Mouse (Mus musculus): ENCODE data around the gene Taf1b.

The Taf1b gene

DNA sequence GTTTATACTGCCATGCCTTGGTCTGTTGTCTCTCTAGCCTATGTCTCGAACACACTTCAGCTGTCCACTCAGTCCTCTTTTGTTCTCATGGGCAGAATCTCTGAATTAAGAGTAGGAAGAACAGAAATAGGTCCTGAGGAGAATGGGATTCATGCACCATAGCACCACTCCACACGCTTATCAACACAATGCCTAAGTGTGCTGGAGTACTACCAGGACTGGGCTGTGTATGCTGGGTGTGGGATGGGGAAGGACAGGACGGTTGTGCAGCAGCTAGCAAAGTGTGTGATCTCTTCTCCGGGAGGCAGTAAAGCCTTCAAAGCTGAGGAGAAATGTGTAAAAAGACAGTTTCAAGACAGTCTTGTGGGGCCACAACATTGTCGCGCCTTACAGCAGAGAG is 50.7 kb downstream of the Taf1b start:
- in situ Hi-C loops (cut with MboI, MseI), result no loop called here

DNA sequence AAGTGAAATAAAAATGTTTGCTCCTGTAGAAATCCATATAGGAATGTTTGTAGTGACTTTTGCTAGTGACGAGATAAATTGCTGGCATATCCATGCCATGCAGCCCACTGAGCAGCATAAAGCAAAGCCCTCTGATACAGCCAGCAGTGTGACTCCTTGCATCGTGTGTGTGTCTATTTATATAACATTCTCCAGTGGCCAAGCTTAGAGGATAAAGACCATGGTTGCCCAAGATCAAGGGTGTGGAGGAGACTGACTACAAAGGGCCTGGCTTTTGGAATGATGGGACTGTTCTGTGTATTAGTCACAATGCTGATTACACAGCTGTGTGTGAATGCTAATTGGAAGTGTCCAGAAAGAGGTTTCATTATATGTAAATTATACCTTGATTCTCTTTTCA is 54.4 kb downstream of the Taf1b start:
- in situ Hi-C loops (cut with MboI, MseI), result no loop called here

DNA sequence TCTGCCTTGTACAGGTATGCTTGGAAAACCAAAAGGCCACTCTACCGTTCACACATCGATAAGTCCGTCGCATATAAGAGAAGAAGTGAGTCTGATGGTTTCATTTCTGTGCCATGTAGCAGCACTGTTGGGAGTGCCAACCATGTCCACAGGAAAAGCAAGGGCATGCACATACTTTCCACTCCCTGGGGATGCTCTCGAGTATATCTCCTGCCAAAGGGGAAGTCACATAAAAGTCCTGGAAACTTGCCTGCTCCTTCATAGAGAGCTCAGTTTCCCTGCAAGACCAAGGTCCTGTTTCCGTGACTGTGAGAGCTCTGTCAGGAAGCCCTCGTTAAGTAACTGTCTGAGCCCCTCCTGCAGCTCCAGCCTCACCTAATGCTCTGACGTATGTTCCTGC is 57.8 kb downstream of the Taf1b start:
- in situ Hi-C loops (cut with MboI, MseI), result no loop called here

DNA sequence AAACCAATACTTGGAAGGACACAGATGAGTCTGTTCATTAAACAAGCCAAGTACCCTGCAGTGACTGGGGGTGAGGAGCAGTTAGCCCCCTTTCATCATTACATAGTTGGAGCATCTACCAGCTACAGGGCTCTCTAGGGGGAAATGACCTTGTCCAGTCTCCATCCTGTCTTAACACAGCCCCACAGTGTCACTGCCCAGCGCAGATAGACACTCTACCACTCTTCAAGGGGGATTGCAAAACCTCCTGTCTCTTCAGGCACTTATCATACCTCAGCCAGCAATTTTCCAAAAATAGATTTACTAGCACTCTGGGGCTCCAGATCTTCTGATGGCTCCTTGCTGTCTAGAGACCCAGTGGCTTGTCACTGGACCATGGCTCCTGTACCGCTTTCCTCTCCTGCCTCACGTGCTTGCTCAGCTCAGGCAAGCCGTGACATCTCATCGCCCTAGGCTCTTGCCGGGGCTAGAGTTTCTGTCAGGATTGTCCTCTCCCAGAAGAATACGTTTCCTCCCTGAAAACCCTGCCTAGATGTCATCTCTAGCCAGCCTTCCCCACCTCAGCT is 65.3 kb downstream of the Taf1b start:
- in situ Hi-C loops (cut with MboI, MseI), result no loop called here

DNA sequence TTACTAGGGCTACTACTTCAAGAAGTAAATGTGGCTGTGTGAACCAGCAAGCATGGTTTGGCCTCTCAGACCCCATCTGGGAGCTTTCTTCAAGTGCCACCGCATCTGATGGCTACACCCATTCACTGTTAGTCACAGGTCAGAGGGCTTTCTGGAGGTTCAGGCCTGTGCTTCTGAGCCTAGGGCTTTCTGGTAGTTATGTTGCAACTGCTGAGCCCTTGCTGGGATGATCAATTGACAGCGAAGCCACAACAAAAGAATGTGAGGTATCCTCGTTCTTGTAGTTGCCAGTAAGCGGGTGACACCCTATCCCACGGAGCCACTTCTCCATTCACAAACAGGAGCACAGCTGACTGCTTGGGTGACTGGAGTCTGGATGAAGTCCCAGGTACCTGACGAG is 67.2 kb downstream of the Taf1b start:
- in situ Hi-C loops (cut with MboI, MseI), result loop anchor here in 1 of 2 experiments (5.0 kb wide), 1 partner anchor 37 kb away; no protein-coding TSS in a partner anchor

DNA sequence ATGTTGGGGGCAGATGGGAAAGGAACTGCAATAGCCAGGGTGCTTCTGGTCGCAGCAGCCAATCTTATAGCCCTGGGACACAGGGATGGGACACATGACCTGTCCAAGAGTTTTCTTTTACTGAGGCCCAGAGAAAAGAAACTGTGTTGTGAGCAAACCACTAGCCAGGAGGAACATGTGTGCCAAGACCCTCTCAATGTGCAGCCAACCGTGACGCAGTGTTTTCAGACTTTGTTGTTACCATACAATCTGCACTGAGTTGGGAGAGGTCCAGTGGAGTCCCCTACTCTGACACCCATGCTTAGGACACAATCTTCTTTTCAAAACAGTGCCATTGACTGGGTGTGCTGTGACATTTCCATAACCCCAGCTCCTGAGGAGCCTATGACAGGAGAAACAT is 69.4 kb downstream of the Taf1b start:
- in situ Hi-C loops (cut with MboI, MseI), result loop anchor here in 1 of 2 experiments (5.0 kb wide), 1 partner anchor 35 kb away; no protein-coding TSS in a partner anchor

DNA sequence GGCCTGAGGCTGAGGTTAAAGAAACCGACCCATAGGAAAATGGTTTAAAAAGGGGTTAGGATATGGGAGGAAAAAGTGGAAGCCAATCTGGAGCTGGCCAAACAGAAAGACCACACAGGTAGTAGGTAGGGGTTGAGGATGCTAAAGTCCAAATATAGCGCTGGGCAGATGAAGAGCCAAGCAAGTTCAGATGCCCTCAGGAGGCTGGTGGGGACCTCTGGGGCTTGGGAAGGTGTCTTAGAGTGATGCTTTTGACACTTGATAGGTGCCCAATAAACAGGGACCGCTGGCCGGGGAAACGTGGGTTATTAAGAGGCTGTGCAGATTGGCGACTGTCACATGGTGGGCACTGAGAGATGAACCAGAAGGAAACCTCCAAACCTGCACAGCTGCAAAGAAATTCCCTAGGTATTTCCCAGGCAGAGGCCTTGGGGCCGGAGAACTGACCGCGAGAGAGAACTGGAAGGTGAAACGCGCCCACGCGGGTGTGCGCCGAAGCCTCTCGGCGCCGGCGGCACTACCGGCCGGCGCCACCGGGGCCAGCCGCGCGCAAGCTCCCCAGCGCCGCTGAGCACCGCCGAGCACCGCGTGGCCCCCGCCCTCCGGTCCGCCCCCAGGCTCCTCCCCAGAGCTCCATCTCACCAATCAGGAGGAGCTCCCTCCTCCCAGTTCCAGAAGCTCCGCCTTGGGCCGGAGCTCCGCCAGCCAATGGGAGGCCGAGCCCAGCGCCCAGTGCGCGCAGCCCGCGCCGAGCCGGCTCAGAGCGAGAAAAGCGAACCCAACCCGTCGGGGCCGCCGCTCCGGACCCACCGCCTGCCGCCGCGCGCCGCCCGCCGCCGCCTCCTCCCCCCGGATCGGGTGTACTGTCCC is 73.6 kb downstream of the Taf1b start, which contains the start of gene Grhl1:
Gene Grhl1 (plus strand): TSS at position 761 of the 870 bp plus-strand sequence.
- in situ Hi-C loops (cut with MboI, MseI), result loop anchor here in 1 of 2 experiments (5.0 kb wide), 1 partner anchor 59 kb away; no protein-coding TSS in a partner anchor

DNA sequence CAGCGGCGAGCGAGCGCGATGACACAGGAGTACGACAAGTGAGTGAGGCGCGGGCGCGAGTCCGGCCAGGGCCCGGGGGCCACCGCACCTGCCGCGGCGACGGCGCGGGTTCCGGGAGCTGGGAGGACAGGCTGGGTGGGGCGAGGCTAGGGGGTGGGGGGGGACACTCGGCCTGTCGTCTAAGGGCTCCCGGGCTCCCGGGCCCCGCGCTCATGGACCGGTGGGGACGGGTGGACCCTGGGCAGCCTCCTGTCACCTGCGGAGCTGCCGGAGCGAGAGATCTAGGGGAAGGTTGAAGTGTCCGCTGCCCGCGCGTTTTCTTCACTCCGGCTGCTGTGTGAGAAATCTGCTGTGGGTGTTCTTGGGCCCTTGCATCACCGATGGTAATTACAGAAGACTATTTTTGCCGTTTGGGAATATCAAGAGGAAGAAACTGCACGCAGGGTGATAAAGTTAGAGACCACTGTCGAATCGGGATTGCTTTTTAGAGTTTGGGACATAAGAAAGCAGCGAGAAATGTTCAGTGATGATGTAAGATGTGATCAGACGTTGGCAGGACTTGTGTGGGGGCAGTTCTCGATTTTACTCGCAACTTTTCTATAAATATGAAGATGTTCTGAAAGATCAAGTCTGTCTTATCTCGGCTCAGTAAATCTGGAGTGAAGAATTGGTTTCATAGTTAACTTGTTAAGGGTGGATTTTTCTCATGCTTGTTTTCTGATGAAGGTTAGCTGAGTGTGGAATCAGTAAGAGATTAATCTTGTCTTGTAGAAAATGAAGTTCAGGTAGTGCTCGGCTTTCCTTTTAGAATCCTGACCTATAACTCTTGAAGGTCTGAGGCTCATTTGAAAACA is 74.5 kb downstream of the Taf1b start:
- in situ Hi-C loops (cut with MboI, MseI), result loop anchor here in 1 of 2 experiments (5.0 kb wide), 1 partner anchor 60 kb away; no protein-coding TSS in a partner anchor

DNA sequence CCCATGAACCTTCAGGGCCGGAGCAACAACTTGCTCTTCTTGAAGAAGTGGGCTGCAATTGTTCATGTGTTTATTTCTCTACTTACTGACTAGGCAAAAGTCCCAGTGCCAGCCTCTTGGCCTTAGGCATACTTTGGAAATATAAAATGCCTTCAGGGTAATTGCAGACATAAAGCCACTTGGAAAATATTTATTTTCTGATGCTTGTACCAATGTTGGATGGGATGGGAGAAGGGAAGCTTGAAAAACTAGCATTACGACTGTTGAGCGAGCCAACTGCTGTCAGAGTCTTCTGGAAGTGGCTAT is 75.1 kb downstream of the Taf1b start:
- in situ Hi-C loops (cut with MboI, MseI), result loop anchor here in 1 of 2 experiments (5.0 kb wide), 1 partner anchor 61 kb away; no protein-coding TSS in a partner anchor

DNA sequence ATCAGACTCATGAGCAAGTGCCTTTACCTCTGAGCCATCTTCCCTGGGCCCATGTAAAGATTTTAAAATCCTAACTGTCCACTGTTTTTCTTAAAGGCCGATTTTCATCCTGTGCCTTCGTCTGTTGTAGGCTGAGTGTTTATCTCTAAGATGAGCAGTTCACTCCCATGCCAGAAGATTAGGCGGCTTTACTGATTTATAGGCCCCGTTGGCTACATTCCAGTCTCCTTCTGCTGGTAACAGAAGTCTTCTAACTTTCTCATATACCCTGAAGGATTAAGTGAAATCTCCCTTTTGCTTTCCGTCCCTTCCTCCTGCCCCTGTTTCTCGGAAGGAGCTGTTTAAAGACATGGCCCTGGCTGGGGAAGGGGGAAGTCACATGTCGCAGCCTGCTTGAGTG is 76.7 kb downstream of the Taf1b start:
- in situ Hi-C loops (cut with MboI, MseI), result loop anchor here (5.0 kb wide), 2 partner anchors 63 to 78 kb away; partner anchors contain the start of gene Taf1b (in 1 of the 2)

DNA sequence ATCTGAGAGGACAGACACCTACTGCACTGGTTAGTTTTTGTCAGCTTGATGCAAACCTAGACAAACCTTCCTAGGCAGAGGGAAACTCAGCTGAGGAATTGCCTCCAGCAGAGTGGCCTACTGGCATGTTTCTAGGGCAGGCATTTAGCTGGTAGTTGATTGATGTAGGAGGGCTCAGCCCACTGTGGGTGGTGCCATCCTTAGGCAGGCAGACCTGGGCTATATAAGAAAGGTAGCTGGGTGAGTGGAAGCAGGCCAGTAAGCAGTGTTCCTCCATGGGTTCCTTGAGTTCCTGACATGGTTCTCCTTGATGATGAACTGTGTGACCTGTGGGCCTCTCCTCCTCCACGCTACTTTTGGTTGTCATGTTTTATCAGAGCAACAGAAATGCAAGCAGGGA is 82.3 kb downstream of the Taf1b start:
- in situ Hi-C loops (cut with MboI, MseI), result no loop called here

DNA sequence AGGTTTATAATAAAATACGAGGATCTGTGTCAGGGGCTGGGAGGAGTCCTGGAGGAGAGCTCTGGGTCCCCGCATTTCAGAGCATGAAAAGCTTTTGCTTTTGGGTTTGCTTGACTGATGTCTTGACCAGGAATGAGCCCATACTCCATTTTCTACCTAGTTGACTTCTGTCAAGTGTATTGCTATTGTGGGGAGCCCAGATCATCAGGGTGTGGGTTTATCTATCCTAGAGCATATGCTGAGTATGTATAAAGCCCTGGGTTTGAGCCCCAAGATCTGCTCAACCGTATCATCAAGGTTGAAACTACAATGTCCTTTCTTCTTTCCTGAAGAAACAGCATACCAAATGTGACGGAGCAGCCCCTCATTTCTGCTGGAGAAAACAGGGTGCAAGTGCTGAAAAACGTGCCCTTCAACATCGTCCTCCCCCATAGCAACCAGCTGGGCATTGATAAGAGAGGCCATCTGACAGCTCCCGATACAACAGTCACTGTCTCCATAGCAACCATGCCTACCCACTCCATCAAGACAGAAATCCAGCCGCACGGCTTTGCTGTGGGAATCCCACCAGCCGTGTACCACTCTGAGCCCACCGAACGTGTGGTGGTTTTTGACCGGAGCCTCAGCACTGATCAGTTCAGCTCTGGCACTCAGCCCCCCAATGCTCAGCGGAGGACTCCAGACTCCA is 83.0 kb downstream of the Taf1b start:
- in situ Hi-C loops (cut with MboI, MseI), result no loop called here

DNA sequence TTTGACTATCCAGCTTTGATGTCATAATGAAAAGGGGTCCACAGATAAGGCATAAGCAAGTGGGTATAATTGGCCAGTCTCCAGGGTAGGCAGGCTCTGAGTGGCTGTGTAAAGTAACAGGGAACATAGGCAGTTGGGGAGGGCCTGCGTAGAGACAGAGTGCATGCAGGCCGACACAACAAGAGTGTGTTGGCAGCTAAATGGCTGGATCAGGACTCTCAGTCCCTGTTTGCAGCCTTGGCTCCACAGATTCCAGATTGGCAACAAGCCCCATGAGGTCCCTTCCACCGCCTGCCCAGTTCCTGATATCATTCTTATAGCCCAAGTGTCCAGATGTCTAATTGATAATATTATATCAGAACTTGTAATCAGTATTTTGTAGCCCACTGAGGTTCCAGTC is 85.5 kb downstream of the Taf1b start:
- in situ Hi-C loops (cut with MboI, MseI), result no loop called here

DNA sequence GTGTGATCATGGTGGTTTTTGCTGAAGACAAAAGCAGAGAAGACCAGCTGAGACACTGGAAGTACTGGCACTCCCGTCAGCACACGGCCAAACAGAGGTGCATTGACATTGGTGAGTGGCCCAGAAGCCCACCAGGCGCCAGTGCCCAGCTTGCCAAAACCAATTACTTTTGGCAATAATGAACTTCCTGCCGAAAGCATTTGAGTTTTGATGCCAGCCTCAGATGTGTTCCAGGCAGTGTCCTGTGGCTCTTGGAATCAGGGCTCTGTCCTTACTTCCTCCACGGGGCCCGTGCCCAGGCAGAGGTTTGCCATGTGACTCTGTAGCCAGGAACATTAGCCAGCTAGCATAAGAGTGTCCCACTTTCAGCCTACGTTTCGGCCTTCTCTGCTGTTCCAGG is 86.7 kb downstream of the Taf1b start:
- in situ Hi-C loops (cut with MboI, MseI), result no loop called here

DNA sequence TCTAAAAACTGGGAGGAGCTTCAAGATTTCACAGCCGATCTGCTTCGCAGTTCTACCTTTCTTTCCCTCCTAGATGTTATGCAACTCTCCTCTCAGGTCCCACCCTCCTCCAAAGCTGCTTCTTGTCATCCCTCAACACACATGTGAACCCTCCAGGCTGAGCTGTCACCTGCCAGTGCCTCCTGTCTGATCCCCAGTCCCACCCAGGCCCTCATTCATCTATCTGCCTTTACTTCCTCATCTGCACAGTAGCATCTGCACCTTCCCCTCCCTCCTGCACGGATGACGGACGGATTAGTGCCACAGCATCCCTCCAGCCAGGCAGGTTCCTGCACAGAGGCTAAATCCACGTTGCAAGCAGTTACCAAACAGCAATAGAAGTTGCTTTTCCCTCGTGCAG is 88.0 kb downstream of the Taf1b start:
- in situ Hi-C loops (cut with MboI, MseI), result no loop called here

DNA sequence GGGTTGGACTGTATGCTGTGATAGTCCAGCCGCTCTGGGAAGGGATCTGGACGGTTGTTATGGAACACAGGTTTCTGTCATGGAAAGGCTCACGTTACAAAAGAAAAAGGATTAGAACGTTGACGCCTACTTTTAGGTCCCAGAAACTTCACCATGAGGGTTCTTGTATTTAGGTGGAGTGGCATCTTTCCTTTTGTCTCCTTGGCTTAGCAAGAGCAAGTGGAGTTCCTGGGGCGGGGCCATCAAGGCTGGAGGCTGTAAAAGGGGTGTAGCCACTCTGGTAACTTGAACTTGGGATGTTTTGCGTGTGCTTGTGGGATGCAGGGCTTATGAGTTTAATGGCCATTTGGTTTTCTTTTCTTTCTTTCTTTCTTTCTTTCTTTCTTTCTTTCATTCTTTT is 92.2 kb downstream of the Taf1b start:
- in situ Hi-C loops (cut with MboI, MseI), result loop anchor here in 1 of 2 experiments (5.0 kb wide), 1 partner anchor 78 kb away; no protein-coding TSS in a partner anchor

DNA sequence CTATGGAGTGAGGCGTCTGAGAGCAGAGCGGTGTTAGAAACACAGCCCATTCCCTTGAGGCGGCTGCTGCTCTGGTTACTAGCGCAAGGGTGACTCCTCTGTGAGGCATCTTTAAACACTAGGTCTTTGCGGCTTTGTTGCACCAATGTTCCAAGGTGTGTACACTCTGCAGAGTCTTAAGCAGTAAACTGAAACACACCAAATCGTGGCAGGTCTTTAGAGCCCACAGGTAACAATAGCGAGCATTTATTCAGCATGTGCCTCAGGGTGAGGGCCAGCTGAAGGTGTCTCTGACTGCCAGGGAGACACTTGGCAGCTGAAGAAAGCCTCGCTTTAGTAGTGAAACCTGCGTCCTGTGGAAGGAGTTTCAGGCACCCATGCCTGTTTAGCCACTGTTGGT is 93.9 kb downstream of the Taf1b start:
- in situ Hi-C loops (cut with MboI, MseI), result loop anchor here in 1 of 2 experiments (5.0 kb wide), 1 partner anchor 80 kb away; no protein-coding TSS in a partner anchor

DNA sequence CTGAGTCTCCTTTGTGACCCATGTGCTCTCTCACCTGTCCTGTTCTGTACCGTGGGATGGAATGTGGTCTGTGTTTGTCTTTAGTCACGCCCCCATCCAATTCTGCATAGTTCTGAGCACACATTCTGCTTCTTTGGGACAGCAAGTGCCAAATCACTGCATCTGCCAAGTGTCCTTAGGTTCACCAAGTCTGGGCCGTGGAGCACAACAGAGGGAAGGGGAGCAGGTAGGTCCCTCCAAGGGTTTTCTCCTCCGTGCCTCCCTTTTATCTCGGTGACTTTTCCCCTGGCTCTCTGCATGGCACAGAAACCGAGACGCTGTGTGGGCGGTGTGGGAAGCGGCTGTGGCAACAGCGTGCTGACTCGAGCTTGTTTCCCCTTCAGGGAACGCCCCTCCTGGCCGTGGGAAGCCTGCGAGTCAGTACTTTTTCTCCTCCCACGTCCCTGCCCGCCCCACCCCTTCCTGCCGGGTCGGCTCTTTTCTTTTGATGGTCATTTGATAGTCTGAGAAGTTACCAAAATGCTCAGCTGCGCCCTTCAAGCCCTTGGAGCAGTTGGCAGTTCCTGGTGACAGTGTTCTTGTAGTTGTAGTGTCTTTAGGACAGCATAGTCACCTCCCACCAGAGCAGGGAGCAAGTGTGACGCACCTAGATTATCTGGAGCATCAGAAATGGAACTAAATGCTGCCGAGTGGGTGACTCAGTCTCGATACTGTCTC is 95.0 kb downstream of the Taf1b start:
- in situ Hi-C loops (cut with MboI, MseI), result loop anchor here in 1 of 2 experiments (5.0 kb wide), 1 partner anchor 81 kb away; no protein-coding TSS in a partner anchor

DNA sequence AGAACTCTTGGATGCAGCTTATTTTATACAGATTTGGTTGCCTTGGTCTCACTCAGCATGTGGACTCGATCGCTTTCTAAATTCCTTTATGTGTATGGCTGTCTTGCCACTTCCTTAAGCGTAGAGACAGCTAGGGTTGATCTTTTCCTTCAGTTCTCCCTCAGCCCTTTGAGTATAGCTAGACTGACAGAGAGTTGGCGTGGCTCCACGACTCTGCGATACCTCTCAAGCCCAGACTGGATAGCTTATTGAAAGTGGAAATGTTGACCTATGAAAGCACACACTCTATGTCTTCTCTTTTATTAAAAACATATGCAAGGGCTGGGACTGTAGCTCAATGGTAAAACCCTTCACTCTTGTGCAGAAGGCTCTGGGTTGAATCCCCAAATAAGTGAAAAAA is 99.2 kb downstream of the Taf1b start:
- in situ Hi-C loops (cut with MboI, MseI), result no loop called here

DNA sequence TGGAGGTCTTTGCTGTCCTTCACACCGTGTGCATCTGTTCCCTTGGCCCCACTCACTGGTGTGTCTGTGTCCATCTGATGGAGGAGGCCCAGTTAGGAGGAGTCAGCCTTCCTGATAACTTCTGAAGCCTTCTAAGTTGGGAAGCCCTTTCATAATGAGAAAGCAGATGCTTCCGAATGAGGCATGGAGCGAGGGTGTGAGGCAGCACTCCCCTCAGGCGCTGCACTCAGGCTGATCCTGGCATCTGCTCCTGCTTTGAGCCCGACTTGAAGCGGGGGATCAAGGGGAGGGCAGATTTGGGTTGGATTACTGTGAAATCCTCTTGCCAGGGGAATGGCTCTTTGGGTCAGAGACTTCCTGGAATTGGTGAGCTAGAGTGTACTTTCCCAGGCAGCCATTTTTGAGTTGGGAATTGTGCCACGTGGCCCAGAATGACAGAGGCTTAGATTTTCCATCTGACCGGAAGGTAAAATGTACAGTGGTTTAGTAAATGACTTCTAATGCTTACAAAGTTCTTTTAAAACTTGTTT is 101.3 kb downstream of the Taf1b start:
- in situ Hi-C loops (cut with MboI, MseI), result no loop called here
